In genomic region chr4:49891835-49892301, GRCm38 (mm10) we compare ENCODE assay signal across 9 mouse cellular contexts. TPM values are rescaled to one million over a fixed set of nuclear protein-coding genes. Genes with fewer than 3 reads are reported as not detected.
DNase-seq lines count a peak whose midpoint lies in the region; ATAC-seq and TF ChIP-seq lines count a peak whose summit lies in the region.
"Had no signal": no experiment of that assay in that cellular context is flagged by ENCODE, and none has a peak within 500 bp of the region (broad histone marks: within the 10 kb centered on the region; RNA-seq: fewer than 3 reads in every experiment).

No protein-coding gene starts in this region.

- no peak for ATAC-seq in lung, embryonic 14.5 days (ENCODE audit: insufficient read depth)
- ATAC-seq in forebrain, postnatal 0 days: peak; percentile 40; the same call in 1 of the 2 replicates
- peak; percentile 42; the same call in 1 of the 2 replicates for ATAC-seq in hindbrain, embryonic 15.5 days (ENCODE audit: low FRiP score, low read depth)
- no peak for ATAC-seq in liver, postnatal 0 days
- ATAC-seq: Patski had no signal

- no peak overlapping the region for H3K9ac ChIP-seq in lung, embryonic 14.5 days
- no peak overlapping the region for H3K9ac ChIP-seq in forebrain, postnatal 0 days
- H3K9ac ChIP-seq in hindbrain, embryonic 15.5 days: no peak overlapping the region
- H3K9ac ChIP-seq in liver, postnatal 0 days (replicated peaks): no peak overlapping the region

- no peaks in the 10 kb centered on the region for H3K36me3 ChIP-seq in lung, embryonic 14.5 days (ENCODE audit: insufficient read depth)
- no peaks in the 10 kb centered on the region for H3K36me3 ChIP-seq in forebrain, postnatal 0 days (ENCODE audit: insufficient read depth)
- H3K36me3 ChIP-seq in hindbrain, embryonic 15.5 days: no peaks in the 10 kb centered on the region
- H3K36me3 ChIP-seq in liver, postnatal 0 days (replicated peaks; ENCODE audit: insufficient read depth, low read length): no peaks in the 10 kb centered on the region

- no peak for TF ChIP-seq EP300 in liver, postnatal 0 days (IDR thresholded peaks at IDR 0.05; ENCODE audit: low read depth)

- TF ChIP-seq POLR2A in lung, adult 2 months (IDR thresholded peaks at IDR 0.05; ENCODE audit: borderline replicate concordance, extremely low read depth, low read depth, low read length): no peak

- H3K27me3 ChIP-seq in lung, embryonic 14.5 days (ENCODE audit: insufficient read depth, low read length): no peaks in the 10 kb centered on the region
- no peaks in the 10 kb centered on the region for H3K27me3 ChIP-seq in forebrain, postnatal 0 days (ENCODE audit: insufficient read depth, low read length)
- H3K27me3 ChIP-seq in hindbrain, embryonic 15.5 days: no peaks in the 10 kb centered on the region
- H3K27me3 ChIP-seq in liver, postnatal 0 days (ENCODE audit: insufficient read depth, low read length): no peaks in the 10 kb centered on the region
- H3K27me3 ChIP-seq: Patski had no signal

- H3K4me3 ChIP-seq in lung, embryonic 14.5 days (ENCODE audit: low read depth, low read length): no peak overlapping the region
- no peak overlapping the region for H3K4me3 ChIP-seq in lung, adult 2 months (replicated peaks; ENCODE audit: extremely low read depth, low read depth, low read length)
- no peak overlapping the region for H3K4me3 ChIP-seq in forebrain, postnatal 0 days (ENCODE audit: low read depth, low read length)
- H3K4me3 ChIP-seq in hindbrain, embryonic 15.5 days: no peak overlapping the region
- no peak overlapping the region for H3K4me3 ChIP-seq in liver, postnatal 0 days (ENCODE audit: low read depth, low read length)

- TF ChIP-seq CTCF in lung, embryonic 14.5 days (IDR thresholded peaks at IDR 0.05; ENCODE audit: low read depth): no peak
- no peak for TF ChIP-seq CTCF in lung, adult 2 months (IDR thresholded peaks at IDR 0.05; ENCODE audit: insufficient read depth, low read length)
- no peak for TF ChIP-seq CTCF in forebrain, postnatal 0 days (IDR thresholded peaks at IDR 0.05; ENCODE audit: low read depth)
- no peak for TF ChIP-seq CTCF in liver, postnatal 0 days (IDR thresholded peaks at IDR 0.05; ENCODE audit: low read depth)

- WGBS in lung, embryonic 14.5 days: 31% methylated on average over 4 of the region's 4 CpGs
- 16% methylated on average over 4 of the region's 4 CpGs for WGBS in lung, adult 2 months
- WGBS in forebrain, postnatal 0 days: 14% methylated on average over 4 of the region's 4 CpGs
- 33% methylated on average over 4 of the region's 4 CpGs for WGBS in hindbrain, embryonic 15.5 days
- 38% methylated on average over 4 of the region's 4 CpGs for WGBS in liver, postnatal 0 days (ENCODE audit: insufficient replicate concordance)

- H3K9me3 ChIP-seq in lung, embryonic 14.5 days (ENCODE audit: low read depth, low read length): no peaks in the 10 kb centered on the region
- no peaks in the 10 kb centered on the region for H3K9me3 ChIP-seq in forebrain, postnatal 0 days (ENCODE audit: low read length)
- no peaks in the 10 kb centered on the region for H3K9me3 ChIP-seq in hindbrain, embryonic 15.5 days
- no peaks in the 10 kb centered on the region for H3K9me3 ChIP-seq in liver, postnatal 0 days (ENCODE audit: low read length)

- peak; percentile 37 for DNase-seq in lung, embryonic 14.5 days
- DNase-seq in lung, adult 2 months: no peak
- DNase-seq in forebrain, postnatal 0 days: no peak
- peak; percentile 2 for DNase-seq in lung, postnatal 36 days
- DNase-seq in liver, postnatal 0 days: no peak
- no peak for DNase-seq in liver
- DNase-seq: left cerebral cortex, postnatal 4 days had no signal

- H3K4me2 ChIP-seq in lung, embryonic 14.5 days: no peak overlapping the region
- no peak overlapping the region for H3K4me2 ChIP-seq in forebrain, postnatal 0 days (ENCODE audit: low read depth)
- H3K4me2 ChIP-seq in hindbrain, embryonic 15.5 days: no peak overlapping the region
- H3K4me2 ChIP-seq in liver, postnatal 0 days (ENCODE audit: low read depth, low read length): no peak overlapping the region

- no peaks in the 10 kb centered on the region for H3K4me1 ChIP-seq in lung, embryonic 14.5 days (ENCODE audit: insufficient read depth)
- no peaks in the 10 kb centered on the region for H3K4me1 ChIP-seq in lung, adult 2 months (ENCODE audit: control insufficient read depth, insufficient read depth, low read length)
- H3K4me1 ChIP-seq in forebrain, postnatal 0 days (ENCODE audit: insufficient read depth): no peaks in the 10 kb centered on the region
- peaks cover 8% of the 10 kb centered on the region; the same call in 1 of the 2 replicates for H3K4me1 ChIP-seq in hindbrain, embryonic 15.5 days (replicated peaks)
- H3K4me1 ChIP-seq in liver, postnatal 0 days (ENCODE audit: insufficient read depth): no peaks in the 10 kb centered on the region

- no peak overlapping the region for H3K27ac ChIP-seq in lung, embryonic 14.5 days (ENCODE audit: low read depth)
- no peak overlapping the region for H3K27ac ChIP-seq in forebrain, postnatal 0 days (ENCODE audit: low read depth, low read length)
- no peak overlapping the region for H3K27ac ChIP-seq in hindbrain, embryonic 15.5 days (replicated peaks)
- no peak overlapping the region for H3K27ac ChIP-seq in liver, postnatal 0 days (ENCODE audit: low read depth)

RNA-seq across cellular contexts. Expression of gene Grin3a, which starts 46.3 kb away (rescaled TPM):
- polyA plus RNA-seq in lung, embryonic 14.5 days (2014; fragmentation: Nextera tagmentation; extraction: Ambion mirVana): 0.45 and 0.55 TPM in 2 replicates
- polyA plus RNA-seq in lung, adult 2 months (2012; rRNA removed): 0.05 and 0.08 TPM in 2 replicates
- 58.0 and 82.4 TPM in 2 replicates for total RNA-seq in forebrain, postnatal 0 days (2014; rRNA removed)
- polyA plus RNA-seq in forebrain, postnatal 0 days (2015; fragmentation: Nextera tagmentation; extraction: Ambion mirVana): 15.1 and 26.8 TPM in 2 replicates
- 27.3 and 28.6 TPM in 2 replicates for polyA plus RNA-seq in hindbrain, embryonic 15.5 days (2015; fragmentation: Nextera tagmentation; extraction: Ambion mirVana)
- not detected in 2 replicates for polyA plus RNA-seq in liver, postnatal 0 days (2015; fragmentation: Nextera tagmentation; extraction: Ambion mirVana)

Comparison
In these comparisons a context has a peak if more than half of its experiments do, and no peak if none do; other contexts are left out.
1. DNase-seq: peak in lung, embryonic 14.5 days (single experiment) and lung, postnatal 36 days (single experiment); none in lung, adult 2 months (single experiment), forebrain, postnatal 0 days (single experiment), liver, postnatal 0 days (single experiment) and liver (single experiment).
2. ATAC-seq: peak in forebrain, postnatal 0 days (single experiment) and hindbrain, embryonic 15.5 days (single experiment); none in lung, embryonic 14.5 days (single experiment) and liver, postnatal 0 days (single experiment).
3. RNA of gene Grin3a, which starts 46.3 kb away (polyA plus RNA-seq): 27.3 to 28.6 TPM in hindbrain, embryonic 15.5 days and 15.1 to 26.8 TPM in forebrain, postnatal 0 days; 0.45 to 0.55 TPM in lung, embryonic 14.5 days, 0.05 to 0.08 TPM in lung, adult 2 months and not detected in liver, postnatal 0 days; every median in the first group is over 10 times any median in the second.